ENCODE assay signal across 14 mouse cellular contexts in genomic region chr2:117811931-117812330, GRCm38 (mm10).
"Had no signal": no experiment of that assay in that cellular context is flagged by ENCODE, and none has a peak within 500 bp of the region (broad histone marks: within the 10 kb centered on the region; RNA-seq: fewer than 3 reads in every experiment).

No protein-coding gene starts in this region.

- H3K27ac ChIP-seq: left cerebral cortex, adult 2 months; liver, embryonic 13.5 days; neural tube, embryonic 13.5 days; stomach, postnatal 0 days had no signal

- DNase-seq: kidney, adult 2 months; kidney, postnatal 25 days; layer of hippocampus, postnatal 36 days; liver, embryonic 13.5 days; lung, adult 2 months; midbrain, embryonic 14.5 days; thymus, adult 2 months; thymus, postnatal 14 days; thymus, postnatal 4 days had no signal

- H3K4me3 ChIP-seq: left cerebral cortex, adult 2 months; liver, embryonic 13.5 days; neural tube, embryonic 13.5 days had no signal

- H3K36me3 ChIP-seq: liver, embryonic 13.5 days; neural tube, embryonic 13.5 days had no signal

- H3K27me3 ChIP-seq: liver, embryonic 13.5 days; neural tube, embryonic 13.5 days had no signal

- H3K4me1 ChIP-seq: liver, embryonic 13.5 days; neural tube, embryonic 13.5 days had no signal

- ATAC-seq: intestine, postnatal 0 days had no signal

- H3K9ac ChIP-seq: liver, embryonic 13.5 days; neural tube, embryonic 13.5 days had no signal

- H3K9me3 ChIP-seq: liver, embryonic 13.5 days; neural tube, embryonic 13.5 days had no signal

- H3K4me2 ChIP-seq: liver, embryonic 13.5 days; midbrain, embryonic 11.5 days; neural tube, embryonic 13.5 days had no signal
